22 mouse cellular contexts compared by ENCODE assay signal in genomic region chr15:26373759-26374158, GRCm38 (mm10).
A peak's percentile ranks its signal among the peaks of the same experiment; 100 is the strongest.
DNase-seq lines count a peak whose midpoint lies in the region; ATAC-seq and TF ChIP-seq lines count a peak whose summit lies in the region.
"Had no signal": no experiment of that assay in that cellular context is flagged by ENCODE, and none has a peak within 500 bp of the region (broad histone marks: within the 10 kb centered on the region; RNA-seq: fewer than 3 reads in every experiment).

No protein-coding gene starts in this region.

- no peaks in the 10 kb centered on the region for H3K79me2 ChIP-seq in myocyte (ENCODE audit: control insufficient read depth, insufficient read depth)

- no peak for TF ChIP-seq POLR2A in myocyte (IDR thresholded peaks at IDR 0.05; ENCODE audit: insufficient read length, low read depth)

- peak; percentile 63 to 65 for DNase-seq in cerebellum, postnatal 10 days
- DNase-seq in cerebellum, adult 11-12 months: no peak
- peak; percentile 44 for DNase-seq in midbrain, postnatal 0 days (ENCODE audit: low spot score)
- DNase-seq in midbrain, embryonic 14.5 days: no peak
- no peak for DNase-seq in layer of hippocampus, adult 18-20 months (ENCODE audit: low spot score in 2 of 2)
- DNase-seq in kidney, adult 18-20 months: no peak
- DNase-seq: adrenal gland, adult 2 months; adrenal gland, postnatal 25 days; cerebellum, adult 11 months; cerebellum, adult 9-10 months; gastrocnemius, postnatal 14 days; heart, adult 2 months; heart, postnatal 14 days had no signal

- no peak overlapping the region for H3K4me2 ChIP-seq in midbrain, postnatal 0 days (ENCODE audit: low read depth, low read length, poor library complexity, severe bottlenecking)
- H3K4me2 ChIP-seq in midbrain, embryonic 14.5 days (ENCODE audit: low read length): no peak overlapping the region
- H3K4me2 ChIP-seq in myocyte (ENCODE audit: low read depth): peak overlapping the region; percentile 82
- H3K4me2 ChIP-seq: embryonic facial prominence, embryonic 12.5 days; forebrain, embryonic 12.5 days; heart, embryonic 11.5 days; heart, embryonic 15.5 days; hindbrain, embryonic 14.5 days had no signal

- H3K27me3 ChIP-seq in midbrain, postnatal 0 days (ENCODE audit: insufficient read depth, low read length): no peaks in the 10 kb centered on the region
- no peaks in the 10 kb centered on the region for H3K27me3 ChIP-seq in midbrain, embryonic 14.5 days (ENCODE audit: control insufficient read depth, insufficient read depth, low read length)
- no peaks in the 10 kb centered on the region for H3K27me3 ChIP-seq in myocyte (ENCODE audit: control insufficient read depth, insufficient read depth, insufficient read length)
- H3K27me3 ChIP-seq: CH12.LX; embryonic facial prominence, embryonic 12.5 days; forebrain, embryonic 12.5 days; heart, embryonic 15.5 days had no signal

- H3K4me1 ChIP-seq in midbrain, postnatal 0 days (ENCODE audit: insufficient read depth, low read length): no peaks in the 10 kb centered on the region
- no peaks in the 10 kb centered on the region for H3K4me1 ChIP-seq in midbrain, embryonic 14.5 days (ENCODE audit: control insufficient read depth, insufficient read depth, low read length)
- H3K4me1 ChIP-seq: embryonic facial prominence, embryonic 12.5 days; forebrain, embryonic 12.5 days; heart, embryonic 15.5 days had no signal

- 66% methylated on average over 5 of the region's 5 CpGs for WGBS in midbrain, postnatal 0 days
- 66% methylated on average over 5 of the region's 5 CpGs for WGBS in midbrain, embryonic 14.5 days

- no peak overlapping the region for H3K27ac ChIP-seq in midbrain, postnatal 0 days (ENCODE audit: low read depth, low read length)
- no peak overlapping the region for H3K27ac ChIP-seq in midbrain, embryonic 14.5 days (replicated peaks; ENCODE audit: low read depth, low read length)
- H3K27ac ChIP-seq: embryonic facial prominence, embryonic 12.5 days; forebrain, embryonic 12.5 days; heart, adult 2 months; heart, embryonic 15.5 days; hindbrain, embryonic 14.5 days had no signal

- H3K4me3 ChIP-seq in midbrain, postnatal 0 days (ENCODE audit: low read depth, low read length): no peak overlapping the region
- H3K4me3 ChIP-seq in midbrain, embryonic 14.5 days (replicated peaks; ENCODE audit: low read depth, low read length): no peak overlapping the region
- H3K4me3 ChIP-seq in myocyte: no peak overlapping the region
- H3K4me3 ChIP-seq: embryonic facial prominence, embryonic 12.5 days; forebrain, embryonic 12.5 days; heart, adult 2 months; heart, embryonic 15.5 days had no signal

- no peak overlapping the region for H3K9ac ChIP-seq in midbrain, postnatal 0 days (replicated peaks; ENCODE audit: low read length, poor library complexity, severe bottlenecking)
- no peak overlapping the region for H3K9ac ChIP-seq in midbrain, embryonic 14.5 days (replicated peaks; ENCODE audit: low read length)
- H3K9ac ChIP-seq: embryonic facial prominence, embryonic 12.5 days; forebrain, embryonic 12.5 days; heart, embryonic 15.5 days; hindbrain, embryonic 14.5 days had no signal

- no peak for TF ChIP-seq CTCF in midbrain, postnatal 0 days (IDR thresholded peaks at IDR 0.05)

- no peak overlapping the region for H3ac ChIP-seq in myocyte (ENCODE audit: control insufficient read depth, insufficient read length)

- H3K9me3 ChIP-seq in midbrain, postnatal 0 days (ENCODE audit: low read length): no peaks in the 10 kb centered on the region
- no peaks in the 10 kb centered on the region for H3K9me3 ChIP-seq in midbrain, embryonic 14.5 days (ENCODE audit: control insufficient read depth, low read length)
- H3K9me3 ChIP-seq: embryonic facial prominence, embryonic 12.5 days; forebrain, embryonic 12.5 days; heart, embryonic 15.5 days had no signal

- ATAC-seq in midbrain, postnatal 0 days (ENCODE audit: low FRiP score): no peak
- ATAC-seq in midbrain, embryonic 14.5 days (ENCODE audit: low FRiP score, low TSS enrichment): no peak
- ATAC-seq: forebrain, embryonic 16.5 days; intestine, embryonic 16.5 days had no signal

- H3K36me3 ChIP-seq in midbrain, postnatal 0 days (ENCODE audit: insufficient read depth, low read length): no peaks in the 10 kb centered on the region
- no peaks in the 10 kb centered on the region for H3K36me3 ChIP-seq in midbrain, embryonic 14.5 days (ENCODE audit: control insufficient read depth, insufficient read depth, low read length)
- no peaks in the 10 kb centered on the region for H3K36me3 ChIP-seq in myocyte (ENCODE audit: control insufficient read depth, insufficient read depth)
- H3K36me3 ChIP-seq: embryonic facial prominence, embryonic 12.5 days; forebrain, embryonic 12.5 days; heart, embryonic 15.5 days had no signal

TF ChIP-seq in myocyte, 11 proteins besides CTCF, POLR2A, EP300 and RAD21:
- TF ChIP-seq MYOG (IDR thresholded peaks at IDR 0.05; ENCODE audit: control insufficient read depth in 1 of 3, insufficient read depth in 1 of 3, insufficient read length in 2 of 3, low read depth in 2 of 3) (no peak), REST (IDR thresholded peaks at IDR 0.05; ENCODE audit: insufficient read depth, insufficient read length) (no peak), CEBPB (IDR thresholded peaks at IDR 0.05; ENCODE audit: insufficient read depth, poor library complexity, severe bottlenecking) (no peak), E2F4 (IDR thresholded peaks at IDR 0.05; ENCODE audit: insufficient read depth) (no peak), SRF (IDR thresholded peaks at IDR 0.05; ENCODE audit: control insufficient read depth, insufficient read length, low read depth) (no peak), POLR2AphosphoS2 (IDR thresholded peaks at IDR 0.05; ENCODE audit: insufficient read length, low read depth) (no peak), MAX (IDR thresholded peaks at IDR 0.05; ENCODE audit: low read depth) (no peak)

Comparison
In these comparisons a context has a peak if more than half of its experiments do, and no peak if none do; other contexts are left out.
1. DNase-seq: peak in cerebellum, postnatal 10 days (2 of 2) and midbrain, postnatal 0 days (single experiment); none in cerebellum, adult 11-12 months (single experiment), midbrain, embryonic 14.5 days (single experiment), layer of hippocampus, adult 18-20 months (0 of 2) and kidney, adult 18-20 months (single experiment).